Mouse (Mus musculus): Measurements from ENCODE around the gene Cradd. TPM values are rescaled to one million over a fixed set of nuclear protein-coding genes. Genes with fewer than 3 reads are reported as not detected.

The Cradd gene
- polyA plus RNA-seq, 1 experiment from 2014 or later = 14.4 TPM

- Histone ChIP-seq H3K4me1 (peaks cover 10% of the 10 kb centered on the region), H3K4me2 (replicated peaks) (no peak overlapping the region), H3K27ac (replicated peaks) (no peak overlapping the region), H3K9me3 (no peaks in the 10 kb centered on the region), H3K9ac (replicated peaks) (no peak overlapping the region), H3K4me3 (no peak overlapping the region), H3K36me3 (no peaks in the 10 kb centered on the region), H3K27me3 (peaks cover 7% of the 10 kb centered on the region; the same call in 1 of the 2 replicates)
- 54% methylated on average over 6 of the region's 6 CpGs for WGBS
- ATAC-seq (ENCODE audit: low FRiP score, low read depth) = no peak
Measured at GRCm38 (mm10) chr10:95248362-95248761, 75.6 kb downstream of the Cradd start.

DNA sequence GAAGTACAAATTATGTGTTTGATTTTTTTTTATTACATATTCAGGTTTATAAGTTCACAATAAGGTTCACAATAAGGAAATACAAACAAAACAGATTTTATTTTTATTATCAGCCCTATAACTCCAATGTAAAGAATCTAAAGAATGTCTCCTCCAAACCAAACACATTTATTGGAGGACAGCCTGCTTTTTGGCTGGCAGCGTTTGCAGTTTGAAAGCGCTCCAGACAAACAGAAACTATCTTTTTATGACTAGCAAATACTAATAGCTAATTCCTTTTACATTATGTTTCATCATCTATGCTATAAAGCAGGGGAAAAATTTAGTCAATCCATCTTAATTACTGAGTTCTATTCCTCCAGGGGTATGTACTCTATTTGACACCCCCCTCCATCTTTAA, 77.2 kb downstream of the Cradd start:
- Histone ChIP-seq H3K4me2 (replicated peaks) (no peak overlapping the region), H3K4me3 (no peak overlapping the region), H3K27ac (replicated peaks) (no peak overlapping the region), H3K9me3 (no peaks in the 10 kb centered on the region), H3K36me3 (no peaks in the 10 kb centered on the region), H3K27me3 (peaks cover 6% of the 10 kb centered on the region; the same call in 1 of the 2 replicates), H3K4me1 (peaks cover 10% of the 10 kb centered on the region), H3K9ac (replicated peaks) (no peak overlapping the region)
- 89% methylated on average over 2 of the region's 2 CpGs for WGBS
- no peak for ATAC-seq (ENCODE audit: low FRiP score, low read depth)

DNA sequence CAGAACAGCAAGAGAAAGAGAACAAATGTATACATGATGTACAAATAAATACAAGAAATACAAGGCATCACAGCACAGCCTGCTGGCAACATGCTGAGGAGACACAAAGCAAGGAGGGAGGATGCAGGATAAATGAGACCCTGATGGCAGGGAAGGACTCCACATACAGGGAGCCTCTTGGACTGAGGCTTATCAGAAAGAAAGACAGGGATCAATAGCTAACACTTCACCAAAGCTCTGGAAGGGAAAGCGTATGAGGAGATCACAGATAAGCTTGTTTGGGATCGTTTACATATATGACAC, 78.3 kb downstream of the Cradd start:
- peaks cover 10% of the 10 kb centered on the region for H3K4me1 ChIP-seq
- H3K9me3 ChIP-seq = no peaks in the 10 kb centered on the region
- peak overlapping the region; percentile 2; the same call in 1 of the 2 replicates for H3K9ac ChIP-seq (replicated peaks)
- WGBS = 79% methylated on average over 2 of the region's 2 CpGs
- no peaks in the 10 kb centered on the region for H3K36me3 ChIP-seq
- H3K27ac ChIP-seq (replicated peaks) = no peak overlapping the region
- H3K27me3 ChIP-seq = peaks cover 2% of the 10 kb centered on the region; the same call in 1 of the 2 replicates
- H3K4me2 ChIP-seq (replicated peaks) = 0 out of 2 replicates have a peak overlapping the region, but pooled peaks have one; percentile 26
- H3K4me3 ChIP-seq = no peak overlapping the region
- ATAC-seq (ENCODE audit: low FRiP score, low read depth) = 0 out of 2 replicates have a peak, but pooled peaks have one; percentile 16

DNA sequence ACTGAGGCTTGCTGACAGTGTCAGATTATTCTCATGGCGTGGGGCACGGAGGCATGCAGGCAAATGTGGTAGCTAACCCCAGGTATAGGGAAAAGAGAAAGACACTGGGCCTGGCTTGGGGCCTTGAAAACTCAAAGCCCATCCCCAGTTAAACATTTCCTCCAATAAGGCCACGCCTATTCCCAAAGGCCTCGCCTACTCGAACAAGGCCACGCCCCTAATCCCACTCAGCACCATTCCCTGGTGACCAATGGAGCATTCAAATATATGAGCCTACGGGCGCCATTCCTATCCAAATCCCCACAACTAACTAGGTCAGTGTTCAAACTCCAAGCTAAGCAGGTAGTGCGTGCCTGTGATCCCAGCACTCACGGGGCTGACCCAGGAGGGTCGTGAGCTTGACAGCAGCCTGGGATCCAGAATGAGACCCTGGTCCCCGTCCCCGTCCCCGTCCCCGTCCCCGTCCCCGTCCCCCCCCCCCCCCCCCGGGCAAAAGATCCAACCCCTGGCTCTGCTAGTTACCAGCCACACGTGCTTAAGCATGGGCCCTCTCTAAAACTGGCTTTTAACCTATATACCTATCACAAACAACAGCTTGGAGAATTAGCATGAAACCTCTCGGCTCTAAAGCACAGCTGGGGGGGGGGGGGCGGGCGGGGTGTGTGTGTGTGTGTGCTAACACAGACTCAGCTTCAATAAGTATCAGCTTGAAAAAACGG, 78.8 kb downstream of the Cradd start:
- H3K9ac ChIP-seq (replicated peaks) = peak overlapping the region; percentile 2; the same call in 1 of the 2 replicates
- no peaks in the 10 kb centered on the region for H3K27me3 ChIP-seq
- no peaks in the 10 kb centered on the region for H3K36me3 ChIP-seq
- no peak overlapping the region for H3K4me3 ChIP-seq
- peaks cover 10% of the 10 kb centered on the region for H3K4me1 ChIP-seq
- H3K27ac ChIP-seq (replicated peaks) = 0 out of 2 replicates have a peak overlapping the region, but pooled peaks have one; percentile 3
- H3K9me3 ChIP-seq = no peaks in the 10 kb centered on the region
- H3K4me2 ChIP-seq (replicated peaks) = peak overlapping the region; percentile 26; the same call in 1 of the 2 replicates
- peak; percentile 50; the same call in 1 of the 2 replicates for ATAC-seq (ENCODE audit: low FRiP score, low read depth)
- 45% methylated on average over 18 of the region's 23 CpGs for WGBS

GRCm38 (mm10) chr10:95239196-95240069, 84.5 kb downstream of the Cradd start:
- peaks cover 34% of the 10 kb centered on the region for H3K4me1 ChIP-seq
- H3K36me3 ChIP-seq = no peaks in the 10 kb centered on the region
- peak overlapping the region; percentile 58; the same call in 1 of the 2 replicates for H3K27ac ChIP-seq (replicated peaks)
- H3K9me3 ChIP-seq = no peaks in the 10 kb centered on the region
- peak; percentile 74 for ATAC-seq (ENCODE audit: low FRiP score, low read depth)
- H3K4me3 ChIP-seq = no peak overlapping the region
- 33% methylated on average over 13 of the region's 13 CpGs for WGBS
- peaks cover 6% of the 10 kb centered on the region; the same call in 1 of the 2 replicates for H3K27me3 ChIP-seq
- H3K9ac ChIP-seq (replicated peaks) = no peak overlapping the region
- H3K4me2 ChIP-seq (replicated peaks) = 0 out of 2 replicates have a peak overlapping the region, but pooled peaks have one; percentile 9

GRCm38 (mm10) chr10:95238667-95239066, 85.3 kb downstream of the Cradd start:
- 81% methylated on average over 2 of the region's 2 CpGs for WGBS
- Histone ChIP-seq H3K4me3 (no peak overlapping the region), H3K27ac (replicated peaks) (no peak overlapping the region), H3K4me2 (replicated peaks) (no peak overlapping the region), H3K27me3 (peaks cover 6% of the 10 kb centered on the region; the same call in 1 of the 2 replicates), H3K9ac (replicated peaks) (no peak overlapping the region), H3K9me3 (no peaks in the 10 kb centered on the region), H3K36me3 (no peaks in the 10 kb centered on the region), H3K4me1 (peaks cover 36% of the 10 kb centered on the region)
- ATAC-seq (ENCODE audit: low FRiP score, low read depth) = no peak

GRCm38 (mm10) chr10:95236226-95236625, 87.7 kb downstream of the Cradd start:
- Histone ChIP-seq H3K4me3 (no peak overlapping the region), H3K27me3 (peaks cover 6% of the 10 kb centered on the region; the same call in 1 of the 2 replicates), H3K9me3 (no peaks in the 10 kb centered on the region), H3K4me1 (peaks cover 36% of the 10 kb centered on the region), H3K36me3 (no peaks in the 10 kb centered on the region), H3K9ac (replicated peaks) (no peak overlapping the region), H3K27ac (replicated peaks) (no peak overlapping the region), H3K4me2 (replicated peaks) (no peak overlapping the region)
- 34% methylated on average over 8 of the region's 8 CpGs for WGBS
- ATAC-seq (ENCODE audit: low FRiP score, low read depth) = no peak

DNA sequence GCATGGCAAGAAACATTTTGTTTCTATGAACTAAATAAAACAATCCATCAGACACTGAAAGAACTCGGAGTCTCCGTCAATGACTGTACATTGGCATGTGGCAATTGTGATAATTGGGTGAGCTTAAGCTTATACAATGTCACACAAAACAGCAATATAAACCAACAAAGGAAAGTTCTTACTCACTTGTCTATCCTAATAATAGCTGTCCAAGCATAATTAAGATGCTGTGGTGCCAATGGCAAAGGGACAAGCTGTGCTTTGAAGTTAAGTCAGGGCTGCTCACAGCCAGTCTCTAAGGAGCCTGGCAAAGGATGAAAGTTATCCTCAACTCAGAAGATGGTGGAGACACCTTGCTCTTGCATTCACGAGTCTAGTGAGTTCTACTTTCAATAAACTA, 89.3 kb downstream of the Cradd start:
- Histone ChIP-seq H3K36me3 (no peaks in the 10 kb centered on the region), H3K4me2 (replicated peaks) (no peak overlapping the region), H3K4me3 (no peak overlapping the region), H3K9me3 (no peaks in the 10 kb centered on the region), H3K27me3 (peaks cover 6% of the 10 kb centered on the region; the same call in 1 of the 2 replicates), H3K27ac (replicated peaks) (no peak overlapping the region), H3K9ac (replicated peaks) (no peak overlapping the region), H3K4me1 (peaks cover 34% of the 10 kb centered on the region)
- ATAC-seq (ENCODE audit: low FRiP score, low read depth) = no peak
- 55% methylated on average over 3 of the region's 3 CpGs for WGBS

GRCm38 (mm10) chr10:95233044-95233443, 90.9 kb downstream of the Cradd start:
- no peaks in the 10 kb centered on the region for H3K36me3 ChIP-seq
- peaks cover 23% of the 10 kb centered on the region for H3K4me1 ChIP-seq
- H3K4me3 ChIP-seq = no peak overlapping the region
- H3K9me3 ChIP-seq = no peaks in the 10 kb centered on the region
- H3K4me2 ChIP-seq (replicated peaks) = no peak overlapping the region
- H3K27me3 ChIP-seq = peaks cover under 1% of the 10 kb centered on the region; the same call in 1 of the 2 replicates
- 88% methylated on average over 10 of the region's 10 CpGs for WGBS
- H3K27ac ChIP-seq (replicated peaks) = no peak overlapping the region
- no peak for ATAC-seq (ENCODE audit: low FRiP score, low read depth)
- H3K9ac ChIP-seq (replicated peaks) = no peak overlapping the region

DNA sequence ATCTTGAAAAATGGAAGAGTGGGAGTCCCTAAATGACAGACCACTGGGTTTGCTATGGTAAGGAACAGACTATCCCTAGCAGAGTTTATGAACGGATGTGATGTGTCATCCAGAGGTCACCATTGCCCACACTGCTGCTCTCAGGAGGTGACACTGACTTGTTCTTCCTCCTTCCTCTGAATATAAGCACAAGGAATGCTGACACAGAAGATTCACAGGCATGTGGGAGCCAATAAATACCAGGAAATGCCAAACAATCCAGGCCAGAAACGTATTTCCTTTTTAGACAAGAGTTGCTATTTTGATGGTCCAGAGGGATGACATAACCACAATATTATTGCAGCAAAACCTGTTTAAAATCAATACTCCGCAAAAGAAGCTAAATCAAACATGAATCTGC, 91.4 kb downstream of the Cradd start:
- no peak overlapping the region for H3K9ac ChIP-seq (replicated peaks)
- H3K9me3 ChIP-seq = no peaks in the 10 kb centered on the region
- H3K27me3 ChIP-seq = no peaks in the 10 kb centered on the region
- H3K27ac ChIP-seq (replicated peaks) = no peak overlapping the region
- no peak overlapping the region for H3K4me3 ChIP-seq
- no peaks in the 10 kb centered on the region for H3K36me3 ChIP-seq
- no peak overlapping the region for H3K4me2 ChIP-seq (replicated peaks)
- no peak for ATAC-seq (ENCODE audit: low FRiP score, low read depth)
- peaks cover 25% of the 10 kb centered on the region for H3K4me1 ChIP-seq
- WGBS = 79% methylated on average over 3 of the region's 3 CpGs

DNA sequence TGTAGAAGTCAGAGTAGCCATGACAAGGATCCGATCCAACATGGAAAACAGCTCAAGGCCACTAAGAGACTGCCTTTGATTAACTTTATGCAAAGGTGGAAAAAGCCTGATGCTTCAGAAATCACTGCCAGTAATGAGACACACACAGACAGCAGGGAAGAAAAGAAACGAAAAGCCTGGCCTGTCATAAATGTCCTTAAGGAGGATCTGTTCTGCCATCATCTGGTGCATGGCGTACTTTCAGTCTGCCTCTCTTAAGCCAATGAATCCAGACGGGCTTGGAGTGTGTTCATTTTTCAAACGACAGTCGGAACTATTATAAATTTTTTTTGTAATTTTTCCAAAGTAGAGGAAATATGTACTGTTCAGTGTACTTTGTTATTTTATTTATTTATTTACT, 95.7 kb downstream of the Cradd start:
- Histone ChIP-seq H3K27me3 (no peaks in the 10 kb centered on the region), H3K4me1 (peaks cover 6% of the 10 kb centered on the region), H3K4me2 (replicated peaks) (no peak overlapping the region), H3K9ac (replicated peaks) (no peak overlapping the region), H3K4me3 (no peak overlapping the region), H3K9me3 (no peaks in the 10 kb centered on the region), H3K27ac (replicated peaks) (no peak overlapping the region), H3K36me3 (no peaks in the 10 kb centered on the region)
- 71% methylated on average over 6 of the region's 6 CpGs for WGBS
- no peak for ATAC-seq (ENCODE audit: low FRiP score, low read depth)

GRCm38 (mm10) chr10:95227590-95227989, 96.3 kb downstream of the Cradd start:
- Histone ChIP-seq H3K36me3 (no peaks in the 10 kb centered on the region), H3K4me2 (replicated peaks) (no peak overlapping the region), H3K27ac (replicated peaks) (no peak overlapping the region; the same call in 1 of the 2 replicates), H3K4me3 (no peak overlapping the region), H3K27me3 (no peaks in the 10 kb centered on the region), H3K9ac (replicated peaks) (no peak overlapping the region), H3K4me1 (peaks cover 6% of the 10 kb centered on the region), H3K9me3 (no peaks in the 10 kb centered on the region)
- ATAC-seq (ENCODE audit: low FRiP score, low read depth) = peak; percentile 52; the same call in 1 of the 2 replicates
- 5% methylated on average over 1 of the region's 1 CpGs for WGBS

Data from midbrain, embryonic 12.5 days (tissue).